Mouse (Mus musculus): ENCODE results near the gene Gan. TPM values are rescaled to one million over a fixed set of nuclear protein-coding genes. Genes with fewer than 3 reads are reported as not detected.
A peak's percentile ranks its signal among the peaks of the same experiment; 100 is the strongest.

Gene Gan
- total RNA-seq (2014; fragmentation: Nextera tagmentation), result 9.9 and 14.3 TPM in 2 replicates
- total RNA-seq (2017), result 4.4 and 6.6 TPM in 2 replicates

DNA sequence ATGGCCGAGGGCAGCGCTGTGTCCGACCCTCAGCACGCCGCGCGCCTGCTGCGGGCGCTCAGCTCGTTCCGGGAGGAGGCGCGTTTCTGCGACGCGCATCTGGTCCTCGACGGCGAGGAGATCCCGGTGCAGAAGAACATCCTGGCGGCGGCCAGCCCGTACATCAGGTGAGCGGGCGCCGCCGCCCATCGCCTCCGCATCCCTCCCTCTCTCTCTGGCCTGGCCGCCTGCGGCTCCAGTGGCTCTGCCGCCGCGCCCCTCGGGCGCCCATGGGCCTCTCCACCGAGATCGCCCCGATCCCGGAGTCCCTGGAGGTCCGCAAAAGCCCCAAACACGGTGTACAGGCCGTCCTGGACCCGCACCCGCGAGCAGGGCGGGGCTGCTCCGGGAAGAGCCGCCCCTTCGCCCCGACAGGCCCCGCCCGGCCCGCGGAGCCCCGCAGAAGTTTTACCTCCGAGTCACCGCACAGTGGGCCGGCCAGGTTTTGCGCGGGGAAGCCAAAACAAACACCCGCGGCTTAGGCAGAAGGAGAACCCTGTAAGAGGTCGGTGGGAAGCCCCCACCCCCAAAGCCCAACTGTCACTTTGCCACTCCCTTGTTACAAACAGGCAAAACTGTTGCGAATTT, at the start of gene Gan:
Gene Gan, plus strand, starts transcription at position 1 of the 627 bp plus-strand sequence.
- peak; percentile 50 for ATAC-seq (replicated peaks; ENCODE audit: low FRiP score, low TSS enrichment, poor library complexity, severe bottlenecking)

DNA sequence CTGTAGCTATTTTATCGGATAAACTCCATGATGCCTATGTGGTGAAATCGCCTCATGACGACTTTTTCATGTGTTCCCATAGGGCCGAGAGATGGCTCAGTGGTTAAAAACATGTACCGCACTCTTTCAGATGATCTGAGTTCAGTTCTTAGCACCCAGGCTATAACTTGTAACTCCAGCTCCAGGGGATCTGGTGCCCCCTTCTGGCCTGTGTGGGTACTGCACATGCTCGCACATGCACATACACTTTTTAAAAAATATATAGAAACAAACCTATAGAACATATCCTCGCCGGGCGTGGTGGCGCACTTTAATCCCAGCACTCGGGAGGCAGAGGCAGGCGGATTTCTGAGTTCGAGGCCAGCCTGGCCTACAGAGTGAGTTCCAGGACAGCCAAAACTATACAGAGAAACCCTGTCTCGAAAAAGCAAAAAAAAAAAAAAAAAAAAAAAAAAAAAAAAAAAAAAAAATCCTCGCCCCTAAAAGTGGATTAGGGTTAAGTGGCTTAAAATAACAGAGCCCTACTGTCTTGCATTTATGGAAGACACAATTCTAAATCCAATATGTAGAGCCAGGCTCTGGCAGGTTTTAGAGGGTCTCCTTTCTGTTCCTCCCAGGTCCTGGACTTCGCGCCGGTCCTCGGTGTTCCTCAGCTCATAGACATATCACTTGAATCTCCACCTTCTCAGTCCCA, 48.8 kb upstream of the Gan start:
- no peak for ATAC-seq (replicated peaks; ENCODE audit: low FRiP score, low TSS enrichment, poor library complexity, severe bottlenecking)

DNA sequence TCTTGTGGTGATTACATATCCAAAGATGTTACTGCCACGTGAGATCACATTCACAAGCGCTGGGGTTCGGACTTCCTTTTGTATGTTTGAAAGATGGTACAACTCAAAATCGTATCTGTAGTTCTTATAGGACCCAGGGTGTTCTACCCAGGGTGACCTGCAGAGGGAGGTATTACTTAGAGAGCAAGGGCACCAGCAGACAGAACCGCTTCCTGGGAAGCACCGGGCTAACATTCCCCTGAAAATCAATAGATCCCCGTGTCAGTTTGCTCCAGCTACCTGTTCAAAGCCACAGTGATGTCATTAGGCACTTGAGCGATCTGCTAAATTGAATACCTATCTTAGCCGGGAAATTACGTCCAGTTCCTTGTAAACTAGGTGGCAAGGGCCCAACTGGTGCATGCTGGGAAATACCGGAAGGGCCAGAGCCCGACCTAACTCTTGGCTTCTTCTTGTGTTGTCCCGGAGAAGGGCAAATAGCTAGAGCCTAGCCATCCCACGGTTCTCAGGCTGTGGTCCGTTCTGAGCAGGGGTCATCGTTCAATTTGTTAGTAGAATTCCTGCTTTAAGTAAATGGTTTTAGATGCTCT, 48.0 kb upstream of the Gan start:
- ATAC-seq (replicated peaks; ENCODE audit: low FRiP score, low TSS enrichment, poor library complexity, severe bottlenecking), result 0 out of 2 replicates have a peak, but pooled peaks have one; percentile 50

DNA sequence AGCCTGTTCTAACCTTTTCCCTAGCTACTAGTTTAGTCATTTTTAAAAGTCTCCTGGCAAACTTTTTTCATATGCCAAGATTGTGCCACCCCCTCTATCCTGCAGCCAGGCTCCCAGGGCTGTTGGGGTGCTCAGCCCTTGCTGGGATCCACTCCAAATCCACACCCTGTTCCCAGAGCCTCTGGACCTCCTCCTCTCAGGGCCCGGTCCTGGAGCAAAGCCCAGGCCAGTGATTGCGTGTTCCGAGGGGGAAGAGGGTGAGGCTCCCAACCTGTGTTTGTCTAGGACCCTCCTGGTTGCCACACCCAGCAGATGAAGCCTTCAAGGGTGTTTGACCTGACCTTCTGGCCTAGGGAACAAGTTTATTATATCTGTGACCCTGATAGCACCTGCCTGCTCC, 46.3 kb upstream of the Gan start:
- ATAC-seq (replicated peaks; ENCODE audit: low FRiP score, low TSS enrichment, poor library complexity, severe bottlenecking), result no peak

DNA sequence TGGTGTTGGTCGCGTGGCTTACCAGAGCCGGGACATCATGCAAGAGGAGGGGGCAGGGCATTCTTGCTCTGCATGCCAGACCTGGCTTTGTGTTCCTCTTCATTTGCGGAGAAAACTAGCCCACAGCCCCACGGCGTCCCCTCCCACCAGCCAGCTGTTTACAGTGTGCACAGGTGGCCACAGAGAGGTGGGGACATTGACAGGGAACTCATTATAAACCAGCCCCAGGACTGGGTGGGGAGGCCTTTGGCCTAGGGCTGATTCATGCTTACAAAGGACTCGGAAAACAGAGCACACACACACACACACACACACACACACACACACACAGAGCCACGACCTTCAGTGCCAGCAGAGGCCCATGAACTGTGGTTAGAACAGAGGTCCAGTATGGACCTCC, 45.7 kb upstream of the Gan start:
- ATAC-seq (replicated peaks; ENCODE audit: low FRiP score, low TSS enrichment, poor library complexity, severe bottlenecking), result no peak

DNA sequence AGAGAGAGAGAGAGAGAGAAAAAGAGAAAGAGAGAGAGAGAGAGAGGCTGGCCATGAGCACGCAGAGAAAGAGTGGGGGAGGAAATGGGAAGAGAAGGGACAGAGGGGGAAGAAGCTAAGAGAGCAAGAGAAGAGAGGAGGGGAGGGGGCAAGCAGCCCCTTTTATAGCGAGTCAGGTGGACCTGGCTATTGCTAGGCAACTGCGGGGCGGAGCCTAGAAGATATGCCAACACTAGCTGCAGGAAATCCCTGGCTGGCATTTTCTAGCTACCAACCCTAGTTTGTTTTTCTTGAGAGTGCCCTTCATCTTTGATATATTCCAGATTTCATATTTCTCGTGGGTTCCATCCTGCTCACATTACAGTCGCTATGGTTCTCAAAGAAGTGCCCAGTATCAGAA, 42.8 kb upstream of the Gan start:
- no peak for ATAC-seq (replicated peaks; ENCODE audit: low FRiP score, low TSS enrichment, poor library complexity, severe bottlenecking)

DNA sequence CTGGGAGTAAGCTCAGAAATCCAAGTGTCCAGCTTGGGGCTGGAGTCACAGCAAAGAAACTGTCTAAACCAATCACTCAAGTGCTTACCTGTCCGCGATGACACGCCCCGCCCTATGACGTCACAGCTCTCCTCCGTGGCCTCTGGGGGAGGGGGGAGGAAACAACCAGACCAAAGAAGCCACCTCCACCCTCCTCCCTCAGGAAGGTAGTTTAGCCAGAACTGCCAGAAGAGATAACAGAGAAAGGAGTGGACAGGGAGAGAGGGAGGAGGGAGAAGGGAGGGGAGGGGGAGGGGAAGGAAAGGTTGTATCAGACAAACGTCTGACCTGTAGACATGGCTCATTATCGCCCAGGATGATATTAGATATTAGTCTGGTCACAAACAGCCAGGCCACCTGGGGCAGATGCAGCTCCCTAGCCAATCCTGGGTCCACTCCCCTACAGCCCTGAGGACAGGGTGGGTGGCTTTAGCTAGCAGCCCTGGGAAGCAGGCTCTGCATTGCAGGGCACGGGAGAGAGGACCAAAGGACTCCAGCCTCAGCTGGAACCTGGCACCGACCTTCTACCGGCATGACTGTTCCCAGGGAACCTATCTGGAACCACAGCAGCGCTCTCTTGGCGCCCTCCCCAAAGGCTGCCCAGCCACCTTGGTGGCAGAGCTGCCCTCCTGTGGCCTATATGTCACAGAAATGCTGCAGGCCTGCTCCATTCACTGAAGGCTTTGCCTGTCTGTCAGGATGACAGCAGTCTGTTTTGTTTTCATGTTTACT, 42.1 kb upstream of the Gan start:
- ATAC-seq (replicated peaks; ENCODE audit: low FRiP score, low TSS enrichment, poor library complexity, severe bottlenecking), result peak; percentile 93

DNA sequence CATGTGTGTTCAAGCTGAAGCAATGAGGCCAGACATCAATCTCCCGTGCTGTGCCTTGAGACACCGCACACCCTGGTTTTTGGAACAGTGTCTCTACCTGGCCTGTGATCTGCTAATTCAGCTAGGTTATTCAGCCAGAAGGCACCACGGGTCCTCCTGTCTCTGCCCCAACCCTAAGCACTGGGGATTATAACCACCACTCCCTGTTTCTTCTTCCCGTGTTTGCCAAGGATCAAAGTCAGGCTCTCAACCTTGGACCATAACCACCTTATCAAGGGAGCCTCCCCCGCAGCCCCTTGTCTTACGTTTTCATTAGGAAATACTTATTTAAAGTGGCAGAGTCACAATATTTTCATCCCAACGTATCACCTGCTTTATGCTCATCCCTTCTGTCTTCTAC, 41.4 kb upstream of the Gan start:
- ATAC-seq (replicated peaks; ENCODE audit: low FRiP score, low TSS enrichment, poor library complexity, severe bottlenecking), result no peak

DNA sequence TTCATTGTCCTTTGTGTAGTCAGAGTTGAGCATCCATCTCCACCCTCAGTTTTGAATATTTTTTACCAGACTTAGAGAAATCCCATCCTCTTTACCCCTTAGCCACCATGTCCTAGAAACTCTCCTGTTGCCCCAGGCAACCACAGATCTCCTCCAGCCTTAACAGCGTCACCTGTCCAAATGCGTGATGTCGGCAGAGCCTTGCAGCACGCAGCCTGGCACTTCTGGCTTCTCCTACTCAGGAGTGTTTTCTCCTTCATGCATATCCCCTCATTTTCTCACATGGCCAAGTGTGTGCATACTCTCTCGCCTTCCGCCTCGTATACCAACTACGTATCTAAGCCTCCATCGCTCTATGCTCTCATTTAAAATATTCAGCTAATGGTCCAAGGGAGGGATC, 39.5 kb upstream of the Gan start:
- no peak for ATAC-seq (replicated peaks; ENCODE audit: low FRiP score, low TSS enrichment, poor library complexity, severe bottlenecking)

DNA sequence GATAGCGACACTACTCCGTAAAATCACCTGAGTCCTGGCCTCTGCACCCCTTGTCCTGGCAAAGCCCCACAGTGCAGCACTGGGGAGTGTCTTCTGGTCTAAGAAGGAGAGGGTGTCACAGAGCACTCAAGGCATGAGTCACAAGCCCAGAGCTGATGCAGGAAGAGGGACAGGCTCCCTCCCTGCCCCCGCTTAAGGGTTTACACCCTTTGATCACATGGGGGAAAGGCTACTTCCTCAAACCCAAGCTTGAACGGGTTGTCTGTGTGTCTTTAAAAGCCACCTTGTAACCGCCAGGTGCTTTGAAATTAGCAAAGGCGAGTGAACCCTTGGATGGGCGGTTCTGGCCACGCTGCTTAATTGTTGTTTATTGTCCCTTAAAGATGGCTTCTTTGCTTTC, 36.7 kb upstream of the Gan start:
- ATAC-seq (replicated peaks; ENCODE audit: low FRiP score, low TSS enrichment, poor library complexity, severe bottlenecking), result 0 out of 2 replicates have a peak, but pooled peaks have one; percentile 22

DNA sequence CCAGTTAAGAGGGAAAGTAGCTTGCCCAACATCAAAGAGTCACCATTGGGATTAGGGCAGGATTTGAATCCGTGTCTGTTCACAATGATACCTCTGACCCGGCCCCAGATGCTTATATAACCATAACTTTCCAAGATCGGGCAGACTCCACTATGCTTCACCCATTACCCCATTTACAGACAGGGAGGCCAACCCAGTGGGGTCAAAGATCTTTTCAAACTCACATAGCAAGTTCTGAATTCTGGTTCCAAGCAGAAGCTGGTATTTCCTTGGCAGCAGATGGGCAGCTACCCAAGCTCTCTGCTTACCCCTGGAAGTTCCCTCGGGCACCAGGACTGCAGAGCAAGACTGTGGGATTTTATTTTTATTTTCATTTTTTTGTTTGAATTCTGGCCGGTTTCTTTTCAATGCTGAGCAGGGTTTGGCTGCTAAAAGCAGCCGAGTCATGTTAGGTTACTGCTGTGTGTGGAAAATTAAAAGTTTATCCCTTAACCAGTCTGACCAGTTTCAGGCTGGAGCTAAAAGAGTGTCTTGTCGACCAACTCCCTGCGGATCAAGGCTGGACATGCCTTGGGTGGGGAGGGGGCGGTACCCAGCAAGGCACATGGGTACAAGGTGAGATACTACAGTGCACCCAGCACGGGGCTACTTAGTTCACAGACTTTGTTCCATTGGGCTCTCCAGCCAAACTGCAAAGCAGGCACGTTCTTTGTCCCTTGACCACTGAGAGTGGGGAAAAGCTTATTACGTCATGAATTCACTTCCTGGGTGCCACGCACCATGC, 33.9 kb upstream of the Gan start:
- no peak for ATAC-seq (replicated peaks; ENCODE audit: low FRiP score, low TSS enrichment, poor library complexity, severe bottlenecking)

DNA sequence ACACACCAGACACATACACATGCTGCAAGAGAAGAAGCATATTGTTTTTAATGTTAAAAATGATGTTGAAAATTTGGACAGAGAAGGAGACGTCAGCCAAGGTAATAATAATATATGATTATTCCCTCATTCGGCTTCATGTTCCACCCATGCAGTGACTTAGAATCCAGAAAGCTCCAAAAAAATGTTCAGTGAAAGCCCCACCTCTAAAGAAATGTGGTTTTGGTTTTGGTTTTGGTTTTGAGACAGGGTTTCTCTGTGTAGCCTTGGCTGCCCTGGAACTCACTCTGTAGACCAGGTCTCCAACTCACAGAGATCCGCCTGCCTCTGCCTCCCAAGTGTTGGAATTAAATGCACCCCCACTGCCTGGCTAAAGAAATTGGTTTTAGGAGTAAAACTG, 32.1 kb upstream of the Gan start:
- ATAC-seq (replicated peaks; ENCODE audit: low FRiP score, low TSS enrichment, poor library complexity, severe bottlenecking), result no peak

DNA sequence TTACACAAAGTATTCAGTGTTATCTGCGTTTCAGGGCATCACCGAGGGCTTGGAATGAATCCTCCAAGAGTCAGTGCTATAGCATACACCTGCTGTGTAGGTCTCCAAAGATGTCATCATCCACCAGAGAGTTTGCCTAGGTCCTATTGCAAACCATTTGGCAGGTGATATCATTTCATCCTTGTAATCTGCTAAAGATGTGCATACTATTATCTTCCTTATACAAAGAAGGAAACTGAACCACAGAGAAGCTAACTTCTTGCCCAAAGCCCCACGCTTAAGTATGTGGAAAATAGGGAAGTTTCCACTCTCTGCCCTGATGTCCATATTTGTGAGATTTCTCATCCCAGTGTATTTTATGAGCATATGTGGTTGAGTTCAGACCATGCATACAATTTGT, 31.5 kb upstream of the Gan start:
- ATAC-seq (replicated peaks; ENCODE audit: low FRiP score, low TSS enrichment, poor library complexity, severe bottlenecking), result no peak

DNA sequence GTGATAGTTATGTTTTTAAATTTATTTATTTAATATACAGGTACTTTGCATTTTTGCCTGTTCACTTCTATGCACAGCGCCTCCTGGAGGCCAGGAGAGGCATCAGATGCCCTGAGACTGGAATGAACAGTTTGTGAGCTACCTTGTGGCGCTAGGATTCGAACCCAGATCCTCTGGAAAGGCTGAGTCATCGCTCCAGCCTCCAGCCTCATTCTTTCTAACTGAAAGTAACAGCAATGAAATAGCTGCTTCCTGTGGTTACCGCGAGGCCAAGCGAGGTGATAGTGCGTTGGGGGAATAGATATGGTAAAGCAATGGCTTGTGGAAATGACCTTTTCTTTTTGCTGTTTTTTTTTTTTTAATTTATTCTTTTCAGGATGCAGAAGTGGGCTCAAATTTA, 30.9 kb upstream of the Gan start:
- no peak; the same call in 1 of the 2 replicates for ATAC-seq (replicated peaks; ENCODE audit: low FRiP score, low TSS enrichment, poor library complexity, severe bottlenecking)

DNA sequence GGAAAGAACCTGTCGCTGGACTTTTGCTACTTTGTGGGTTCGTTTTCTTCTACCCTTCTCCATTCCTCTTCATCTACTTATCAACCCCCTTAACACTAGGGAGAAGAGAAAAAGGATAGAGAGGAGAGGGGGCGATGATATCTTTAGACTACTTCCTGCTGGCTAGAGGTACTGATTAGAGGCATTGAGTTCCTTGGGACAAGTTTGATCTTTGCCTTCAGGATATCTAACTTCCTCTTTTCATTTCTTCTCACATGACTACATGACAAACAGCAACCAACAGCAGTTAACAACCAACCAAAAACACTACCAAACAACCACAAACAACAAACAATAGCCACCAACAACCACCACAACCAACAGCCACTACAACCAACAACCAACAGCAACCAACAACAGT, 24.2 kb upstream of the Gan start:
- ATAC-seq (replicated peaks; ENCODE audit: low FRiP score, low TSS enrichment, poor library complexity, severe bottlenecking), result no peak

DNA sequence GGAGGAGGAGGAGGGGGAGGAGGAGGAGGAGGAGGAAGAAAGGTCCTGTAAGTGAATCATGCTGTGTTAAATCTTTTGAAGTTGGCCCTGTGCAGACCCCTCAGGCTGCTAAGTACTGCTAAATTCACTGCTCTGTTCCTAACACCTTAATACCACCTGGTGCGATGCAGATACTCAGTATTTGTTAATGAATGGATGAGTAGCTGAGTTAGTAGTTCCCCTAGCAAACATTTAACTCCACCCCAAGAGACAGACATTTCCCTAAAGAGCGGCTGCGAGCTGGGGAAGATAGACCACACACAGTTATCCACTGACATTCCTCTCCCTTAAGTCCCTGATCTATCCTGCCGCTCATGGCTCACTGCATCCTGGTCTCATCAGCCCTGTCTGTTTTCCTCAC, 21.6 kb upstream of the Gan start:
- no peak for ATAC-seq (replicated peaks; ENCODE audit: low FRiP score, low TSS enrichment, poor library complexity, severe bottlenecking)

DNA sequence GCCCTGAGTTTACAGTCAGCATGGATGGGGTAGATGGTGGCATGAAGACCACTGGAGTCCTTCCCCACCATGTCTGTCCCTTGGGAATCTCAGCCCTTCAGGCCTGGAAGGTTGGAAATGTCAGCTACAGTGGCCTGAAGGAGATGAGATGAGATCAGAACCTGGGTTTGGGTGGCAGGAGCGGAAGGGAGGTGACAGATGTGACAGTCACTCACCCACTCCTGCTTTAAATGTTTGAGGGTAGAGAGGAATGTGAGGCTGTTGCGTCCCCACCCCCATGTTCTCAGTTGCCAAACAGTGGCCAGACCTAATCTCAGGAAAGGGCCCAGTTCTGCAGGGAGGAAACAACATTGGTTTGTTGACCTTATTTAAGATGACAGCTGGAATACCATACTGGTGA, 21.2 kb upstream of the Gan start:
- ATAC-seq (replicated peaks; ENCODE audit: low FRiP score, low TSS enrichment, poor library complexity, severe bottlenecking), result no peak

DNA sequence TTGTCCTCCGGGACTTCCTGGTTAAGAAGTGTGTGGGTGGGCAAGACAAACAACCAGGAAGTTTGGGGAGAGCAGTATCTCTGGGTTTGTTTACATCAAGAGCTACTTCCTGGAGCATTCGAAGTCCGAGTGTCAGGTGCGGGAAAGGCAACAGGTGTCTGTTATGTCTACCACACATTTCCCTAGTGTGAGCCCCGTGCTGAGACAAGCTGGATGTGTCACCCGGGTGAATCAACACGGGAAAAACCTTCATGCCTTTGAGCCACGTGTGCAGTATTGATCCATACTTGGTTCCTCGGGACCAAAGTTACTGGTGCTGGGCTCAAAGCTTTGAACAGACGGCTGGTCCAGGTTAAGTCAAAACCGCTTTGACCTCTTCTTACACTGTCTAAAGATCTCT, 20.6 kb upstream of the Gan start:
- ATAC-seq (replicated peaks; ENCODE audit: low FRiP score, low TSS enrichment, poor library complexity, severe bottlenecking), result no peak

DNA sequence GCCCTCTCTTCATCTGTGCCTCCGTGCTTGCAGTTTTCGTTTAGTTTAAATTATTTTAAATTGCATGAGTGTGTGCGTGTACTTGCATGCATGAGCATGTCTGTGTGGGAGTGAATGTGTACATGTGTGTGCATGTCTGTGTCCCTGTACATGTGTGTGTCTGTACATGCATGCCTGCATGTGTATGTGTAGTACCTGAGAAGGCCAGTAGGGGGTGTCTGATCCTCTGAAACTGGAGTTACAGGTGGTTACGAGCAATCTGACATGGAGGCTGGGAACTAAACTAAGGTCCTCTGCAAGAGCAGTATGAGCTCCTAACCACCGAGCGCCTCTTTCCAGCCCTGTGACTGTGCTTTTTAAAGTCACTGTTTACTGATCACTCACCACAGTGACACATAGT, 9.4 kb upstream of the Gan start:
- ATAC-seq (replicated peaks; ENCODE audit: low FRiP score, low TSS enrichment, poor library complexity, severe bottlenecking), result 0 out of 2 replicates have a peak, but pooled peaks have one; percentile 44
